Mouse (Mus musculus): ENCODE data around the gene Rrbp1.

The Rrbp1 gene

GRCm38 (mm10) chr2:144005166-144005955, 5.7 kb downstream of the Rrbp1 start:
- no peak for DNase-seq (ENCODE audit: low spot score)

DNA sequence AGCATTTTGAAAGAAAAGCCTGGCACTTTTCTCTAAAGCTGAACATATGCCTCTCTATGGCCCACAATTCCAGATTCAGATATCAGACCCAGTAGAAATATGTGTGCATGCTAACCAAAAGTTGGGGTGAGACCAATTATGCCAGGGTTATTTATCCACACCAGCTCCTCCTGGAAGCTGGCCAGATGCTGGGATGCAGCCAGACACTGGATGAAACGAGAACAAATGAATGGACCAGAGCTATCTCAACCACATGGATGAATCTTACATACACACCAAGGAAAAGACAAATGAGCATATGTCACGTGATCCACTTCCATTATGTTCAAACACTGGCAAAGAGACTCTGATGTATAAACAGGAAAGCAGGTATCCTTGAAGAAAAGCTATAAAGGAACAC, 7.5 kb downstream of the Rrbp1 start:
- no peak for DNase-seq (ENCODE audit: low spot score)

DNA sequence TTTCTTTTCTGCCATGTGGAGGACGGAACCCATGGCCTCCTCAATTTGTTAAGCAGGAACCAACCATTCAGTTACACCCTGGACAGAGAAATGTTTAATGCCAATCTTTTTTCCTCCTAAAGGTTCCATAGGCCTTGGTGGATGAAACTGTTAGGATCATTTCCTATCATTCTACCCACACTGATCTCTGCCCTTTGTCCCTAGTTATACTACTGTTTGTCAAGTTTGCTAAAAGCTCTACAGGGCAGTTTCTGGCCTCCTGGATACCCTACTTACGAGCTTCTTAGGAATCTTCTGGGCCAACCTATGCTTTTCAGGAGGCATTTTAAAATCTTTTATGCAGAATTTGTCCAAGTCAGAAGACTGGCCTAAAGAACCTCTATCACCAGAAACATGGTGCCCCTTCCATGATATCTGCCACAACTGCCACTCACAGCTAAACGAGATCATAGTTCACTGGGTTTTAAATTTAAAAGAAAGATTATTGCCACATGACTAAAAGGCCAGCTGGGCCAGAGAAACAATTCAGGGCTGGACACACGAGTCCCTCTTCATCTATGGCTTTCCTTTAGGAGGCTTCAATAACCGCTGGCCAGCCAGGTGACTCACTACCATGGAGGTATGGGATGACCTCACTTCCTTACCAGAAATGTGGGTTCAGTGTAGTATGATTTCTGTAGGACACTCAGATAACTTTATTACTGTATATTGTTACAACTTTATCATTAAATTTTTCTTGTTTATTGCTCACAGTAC, 8.7 kb downstream of the Rrbp1 start:
- no peak for DNase-seq (ENCODE audit: low spot score)

- no peak for DNase-seq (ENCODE audit: low spot score)
Measured at GRCm38 (mm10) chr2:143992977-143993376, 18.1 kb downstream of the Rrbp1 start.

DNA sequence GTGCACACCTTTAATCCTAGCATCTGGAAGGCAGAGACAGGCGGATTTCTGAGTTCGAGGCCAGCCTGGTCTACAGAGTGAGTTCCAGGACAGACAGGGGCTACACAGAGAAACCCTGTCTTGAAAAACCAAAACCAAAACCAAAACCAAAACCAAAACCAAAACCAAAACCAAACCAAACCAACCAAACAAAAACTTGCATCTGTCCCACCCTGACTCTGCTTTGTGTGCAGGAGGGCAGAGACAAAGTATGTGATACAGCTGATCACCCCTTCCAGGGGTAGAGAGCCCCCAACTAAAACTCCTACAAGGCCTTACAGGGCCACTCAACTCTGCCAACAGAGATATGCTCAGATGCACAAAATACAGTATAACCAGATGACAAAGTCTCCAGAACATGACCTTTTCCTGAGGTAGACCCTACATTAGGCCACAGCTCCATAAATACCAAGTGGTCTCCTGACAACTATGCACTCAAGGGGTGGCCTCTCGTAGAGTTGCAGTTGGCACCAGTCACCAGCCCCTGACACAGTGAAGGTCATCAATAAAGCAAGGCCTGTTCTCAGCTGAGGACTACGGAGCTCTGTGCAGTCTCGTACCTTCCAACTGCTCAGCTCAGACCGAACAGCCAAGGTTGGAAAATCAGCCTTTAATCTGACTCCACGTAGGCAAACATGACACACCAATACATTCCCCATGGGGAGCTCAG, 18.9 kb downstream of the Rrbp1 start:
- no peak for DNase-seq (ENCODE audit: low spot score)

- no peak for DNase-seq (ENCODE audit: low spot score)
Measured at GRCm38 (mm10) chr2:143990997-143991396, 20.1 kb downstream of the Rrbp1 start.

DNA sequence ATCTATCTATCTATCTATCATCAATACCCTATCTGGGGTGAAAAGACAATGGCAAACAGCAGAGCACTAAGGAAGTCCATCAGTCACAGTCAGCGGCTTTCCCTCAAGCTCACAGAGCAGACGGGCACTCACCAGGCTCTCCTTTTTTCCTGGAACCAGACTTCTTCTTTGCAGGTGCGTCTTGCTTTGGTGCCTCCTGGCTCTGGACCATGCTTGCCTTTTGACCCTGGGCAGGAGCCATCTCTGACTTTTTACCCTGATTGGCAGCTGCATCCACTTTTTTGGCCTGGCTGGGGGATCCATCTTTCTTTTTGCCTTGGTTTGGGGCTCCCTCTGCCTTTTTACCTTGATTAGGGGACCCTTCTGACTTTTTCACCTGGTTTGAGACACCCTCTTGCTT, 23.0 kb downstream of the Rrbp1 start:
- DNase-seq (ENCODE audit: low spot score) = no peak

DNA sequence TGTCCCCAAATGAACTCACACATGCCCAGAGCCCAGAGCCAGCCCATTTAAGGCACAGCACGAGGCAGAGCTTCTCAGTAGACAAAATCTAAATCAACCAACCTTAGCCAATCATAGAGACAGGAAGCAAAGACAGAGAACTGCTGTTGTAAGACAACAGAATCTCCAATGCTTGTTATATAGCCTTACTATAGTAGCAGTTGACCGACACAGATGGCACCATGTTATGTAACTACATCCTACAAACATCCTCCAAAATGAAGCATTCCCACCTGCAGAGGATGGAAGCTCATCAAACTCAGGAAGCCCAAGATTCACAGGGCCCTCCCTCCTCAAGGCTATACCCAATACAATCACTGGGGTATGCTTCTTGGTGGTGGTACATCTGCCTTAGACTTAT, 23.6 kb downstream of the Rrbp1 start:
- DNase-seq (ENCODE audit: low spot score) = no peak

DNA sequence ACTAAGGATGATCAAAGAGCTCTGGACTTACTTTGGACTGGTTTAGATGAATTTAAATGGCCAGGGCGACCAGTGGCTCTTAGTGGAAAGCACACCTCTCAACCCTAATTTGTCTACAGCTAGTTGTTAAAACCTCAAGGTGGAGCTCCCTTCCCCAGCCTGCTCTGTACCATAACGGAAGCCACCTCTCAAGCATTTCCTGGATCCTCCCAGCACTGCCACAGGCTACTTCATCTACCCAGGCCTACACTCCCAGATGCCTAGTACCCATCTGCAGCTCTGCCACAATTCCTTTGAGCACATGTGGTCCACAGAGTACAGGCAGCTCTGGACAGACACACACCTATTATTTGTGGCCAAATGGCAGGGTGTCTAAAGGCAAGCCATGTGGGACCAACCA, 27.6 kb downstream of the Rrbp1 start:
- DNase-seq (ENCODE audit: low spot score) = no peak

GRCm38 (mm10) chr2:143982901-143983300, 28.2 kb downstream of the Rrbp1 start:
- no peak for DNase-seq (ENCODE audit: low spot score)

DNA sequence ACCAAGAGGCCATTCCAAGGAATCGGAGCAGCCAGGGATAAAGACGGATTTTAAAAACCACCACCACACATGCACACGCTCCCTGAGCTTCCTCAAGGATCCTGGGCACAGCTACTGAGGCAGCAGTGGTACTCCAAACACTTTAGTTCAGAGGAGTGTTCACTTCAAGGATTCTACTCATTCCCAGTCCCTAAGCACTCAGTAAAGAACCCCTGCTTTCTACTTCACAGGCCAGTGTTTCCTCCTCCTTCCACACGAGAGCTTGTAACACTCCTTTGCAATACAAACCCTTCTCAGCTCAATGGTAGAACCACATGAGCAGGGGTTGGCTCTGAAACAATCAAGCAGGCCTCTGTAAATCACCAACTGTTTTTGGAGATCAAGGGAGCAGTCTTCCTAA, 28.9 kb downstream of the Rrbp1 start:
- DNase-seq (ENCODE audit: low spot score) = no peak

- peak; percentile 78 for DNase-seq (ENCODE audit: low spot score)
Measured at GRCm38 (mm10) chr2:143980781-143981398, 30.2 kb downstream of the Rrbp1 start.

DNA sequence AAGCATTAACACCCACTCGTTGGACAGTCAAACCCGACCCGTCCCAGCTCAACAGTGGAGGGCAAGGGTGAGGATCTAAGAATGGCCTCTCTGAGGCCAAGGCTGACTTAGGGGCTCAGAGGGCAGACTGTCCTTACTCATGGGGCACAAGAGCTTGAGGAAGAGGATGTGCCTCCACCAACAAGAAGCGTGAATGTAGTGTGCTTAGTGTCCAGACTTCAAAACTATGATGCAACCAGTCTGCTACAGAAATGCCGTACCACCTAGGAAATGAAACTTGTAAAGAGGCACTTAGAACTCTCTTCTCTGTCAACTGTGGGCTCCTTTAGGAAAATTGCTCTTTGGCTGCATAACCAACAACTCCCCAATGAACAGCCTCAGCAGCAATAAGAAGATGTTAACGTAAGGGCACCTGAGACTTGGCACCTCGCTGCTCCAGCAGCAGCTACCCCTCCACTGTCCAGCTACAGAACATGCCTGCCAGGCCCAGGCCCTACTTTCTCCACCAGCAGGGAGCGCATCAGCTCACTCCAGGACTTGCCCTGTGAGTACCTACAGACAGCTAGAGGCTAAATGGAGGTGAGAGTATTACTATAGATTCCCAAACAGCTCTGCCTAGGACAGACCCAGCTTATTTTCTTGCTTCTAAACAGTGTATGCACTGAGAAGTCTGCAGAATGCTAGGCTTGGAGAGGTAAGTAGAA, 32.5 kb downstream of the Rrbp1 start:
- DNase-seq (ENCODE audit: low spot score) = no peak

DNA sequence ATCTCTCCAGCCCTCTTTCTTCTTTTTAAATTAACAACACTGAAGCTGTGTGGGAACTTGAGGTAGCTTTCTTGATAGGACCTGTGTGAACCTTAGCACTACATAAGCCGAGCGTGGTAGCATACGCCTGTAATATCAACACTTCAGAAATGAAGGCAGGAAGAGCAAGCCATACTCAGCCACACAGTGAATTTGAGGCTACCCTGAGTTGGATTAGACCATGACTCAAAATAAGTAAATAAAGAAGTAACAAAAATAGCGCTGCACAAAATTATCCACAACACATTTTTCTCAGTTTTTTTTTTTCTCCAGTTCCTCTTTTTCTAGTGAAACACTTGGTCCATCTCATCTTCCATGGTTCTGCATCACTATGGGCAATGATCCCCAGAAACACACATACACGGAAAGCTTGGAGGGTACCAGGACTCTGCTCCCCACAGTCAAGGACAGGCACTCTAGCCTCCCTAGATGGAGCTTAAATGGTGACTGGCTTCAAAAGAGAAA, 35.9 kb downstream of the Rrbp1 start:
- DNase-seq (ENCODE audit: low spot score) = no peak

GRCm38 (mm10) chr2:143973161-143973560, 37.9 kb downstream of the Rrbp1 start:
- DNase-seq (ENCODE audit: low spot score) = no peak

DNA sequence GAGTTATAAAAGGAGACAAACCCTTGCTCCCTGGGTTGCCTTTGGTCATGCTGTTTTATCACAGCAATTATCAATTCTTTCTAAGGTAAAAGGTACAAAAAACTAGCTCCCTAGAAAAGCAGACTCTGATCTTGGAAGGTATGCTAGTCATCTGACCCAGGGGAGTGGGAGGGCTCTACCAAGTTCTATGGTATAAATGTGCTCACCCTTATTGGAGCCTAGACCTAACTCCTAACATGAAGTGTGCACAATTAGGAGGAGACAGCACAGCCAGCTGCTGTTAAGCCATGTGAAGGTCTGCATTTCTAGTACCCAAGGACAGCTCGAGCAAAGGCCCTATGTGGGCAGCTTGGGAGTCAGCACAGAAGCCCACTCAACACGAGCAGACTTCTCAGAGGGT, 39.2 kb downstream of the Rrbp1 start:
- no peak for DNase-seq (ENCODE audit: low spot score)

DNA sequence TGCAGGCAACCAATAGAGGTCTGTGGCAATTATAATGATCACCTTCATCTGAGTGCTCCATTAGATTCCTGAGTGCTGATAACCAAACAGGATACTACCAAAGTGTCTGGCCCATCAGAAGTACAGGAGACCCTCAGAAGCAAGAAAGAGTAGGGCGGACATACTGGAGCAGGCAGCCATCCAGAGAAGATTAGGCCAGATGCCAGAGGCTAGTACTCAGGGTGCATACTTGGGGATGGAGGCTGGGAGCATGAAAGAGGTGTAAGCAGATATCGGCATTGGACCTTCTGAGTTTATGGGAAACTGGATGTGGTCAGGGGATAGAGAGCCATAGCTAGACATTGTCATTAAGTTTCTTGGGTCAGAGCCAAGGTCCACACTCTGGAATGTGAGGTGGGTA, 40.2 kb downstream of the Rrbp1 start:
- no peak for DNase-seq (ENCODE audit: low spot score)

DNA sequence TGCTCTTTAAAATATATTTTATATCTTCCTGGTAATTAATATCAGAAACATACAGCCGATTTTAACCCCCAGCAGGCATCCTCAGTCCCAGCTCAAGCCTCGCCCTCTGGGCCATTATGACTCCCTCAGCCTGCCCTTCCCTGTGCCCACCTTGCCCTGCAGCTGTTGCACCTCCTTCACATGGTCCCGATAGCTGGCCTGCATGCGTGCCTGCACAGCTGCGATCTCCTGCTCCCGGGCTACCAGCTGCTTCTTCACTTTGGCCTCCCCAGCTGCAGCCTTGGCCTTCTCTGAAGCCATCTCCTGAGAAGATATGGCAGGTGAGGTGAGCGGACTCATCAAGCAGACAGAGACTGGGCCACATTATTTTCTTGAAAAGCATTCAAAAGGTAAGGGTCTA, 41.8 kb downstream of the Rrbp1 start:
- no peak for DNase-seq (ENCODE audit: low spot score)

GRCm38 (mm10) chr2:143963318-143963717, 47.7 kb downstream of the Rrbp1 start:
- DNase-seq (ENCODE audit: low spot score) = no peak

- no peak for DNase-seq (ENCODE audit: low spot score)
Measured at GRCm38 (mm10) chr2:143962192-143962591, 48.9 kb downstream of the Rrbp1 start.

- no peak for DNase-seq (ENCODE audit: low spot score)
Measured at GRCm38 (mm10) chr2:143955746-143956145, 55.3 kb downstream of the Rrbp1 start.

DNA sequence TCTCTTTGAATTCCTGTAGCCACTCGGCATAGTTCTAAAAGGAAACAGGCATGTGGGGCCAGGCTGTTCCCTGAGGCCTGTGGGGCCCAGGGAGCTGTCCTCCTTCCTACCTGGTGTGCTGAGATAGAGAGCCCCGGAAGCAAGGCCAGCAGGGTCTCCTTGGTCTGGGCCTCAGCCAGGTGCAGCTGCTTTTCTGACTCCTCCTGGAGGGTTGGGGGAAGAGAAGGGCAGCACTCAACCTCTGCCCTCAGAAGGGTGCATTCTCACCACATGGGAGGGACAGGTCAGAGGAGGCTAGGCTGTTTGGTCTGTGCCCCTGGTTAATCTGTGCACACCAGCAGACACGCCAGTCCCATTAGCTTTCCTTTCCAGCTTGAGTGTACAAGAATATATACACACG, 56.1 kb downstream of the Rrbp1 start:
- DNase-seq (ENCODE audit: low spot score) = no peak

Data from embryo, embryonic 10.5 days (tissue).